Mouse (Mus musculus) heart, adult 8-10 months (tissue): Measurements from ENCODE around the gene Atrip. TPM values are rescaled to one million over a fixed set of nuclear protein-coding genes. Genes with fewer than 3 reads are reported as not detected.

Experiments used
- DNase-seq: peaks from one replicate; pipeline ENCODE4 v3.0.0; 2022; ENCODE audit warnings: low spot score
- total RNA-seq, 4 experiments: library from RNA; stranded (reverse); gene quantifications; 2 replicates each; pipeline ENCODE4 v1.2.4; 2022

Atrip gene
- total RNA-seq, 4 experiments from 2014 or later, result 8.1 to 9.4 (median 8.5) TPM

- DNase-seq, result no peak
These were observed 15.7 kb downstream of the Atrip start for GRCm38 (mm10) chr9:109058006-109058765.

DNA sequence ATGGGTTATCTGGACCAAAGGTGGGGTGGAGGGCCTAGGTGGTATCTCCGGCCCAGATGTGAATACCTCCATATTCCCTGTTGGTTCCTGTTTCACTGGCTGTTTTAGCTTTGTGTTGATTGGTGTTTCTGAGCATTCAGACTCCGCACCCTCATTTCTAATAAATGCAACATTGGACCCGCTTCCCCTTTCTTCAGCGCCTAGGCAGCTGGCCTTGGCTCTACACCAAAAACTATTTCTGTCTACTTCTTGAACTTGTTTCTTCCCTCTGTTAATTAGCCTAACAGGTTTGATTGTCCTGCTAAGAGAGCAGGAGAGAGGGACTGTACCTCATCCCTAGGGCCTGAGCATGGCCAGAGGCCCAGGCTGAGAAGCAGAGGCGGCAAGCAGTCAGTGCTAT lies 16.4 kb downstream of the Atrip start:
- DNase-seq, result peak; percentile 46

GRCm38 (mm10) chr9:109056916-109057315 lies 17.0 kb downstream of the Atrip start:
- DNase-seq, result no peak

DNA sequence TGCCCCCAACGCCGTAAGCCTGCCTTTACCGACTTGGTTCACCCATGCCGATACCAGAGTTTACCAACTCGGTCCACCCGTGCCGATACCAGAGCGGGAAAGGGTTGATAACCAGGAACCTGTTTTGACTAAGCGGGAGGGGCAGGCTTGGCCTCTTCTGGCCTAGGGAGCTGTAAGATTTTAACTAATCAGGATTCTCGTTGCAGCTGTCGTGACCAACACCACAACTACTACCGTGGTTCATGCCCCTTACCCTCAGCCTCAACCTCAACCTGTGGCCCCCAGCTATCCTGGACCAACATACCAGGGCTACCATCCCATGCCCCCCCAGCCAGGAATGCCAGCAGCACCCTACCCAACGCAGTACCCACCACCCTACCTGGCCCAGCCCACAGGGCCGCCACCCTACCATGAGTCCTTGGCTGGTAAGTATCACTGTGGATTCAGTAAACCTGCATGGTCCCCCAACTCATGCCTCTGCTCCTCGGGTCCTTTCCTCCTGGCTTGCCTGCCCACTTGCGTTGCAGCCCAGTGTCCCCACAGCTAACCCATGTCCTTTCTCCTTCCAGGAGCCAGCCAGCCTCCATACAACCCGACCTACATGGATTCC lies 17.7 kb downstream of the Atrip start:
- no peak for DNase-seq

GRCm38 (mm10) chr9:109055271-109056030 lies 18.5 kb downstream of the Atrip start:
- DNase-seq, result no peak

- DNase-seq, result peak; percentile 87
These were observed 19.2 kb downstream of the Atrip start for GRCm38 (mm10) chr9:109054712-109055111.

GRCm38 (mm10) chr9:109053851-109054250 lies 20.1 kb downstream of the Atrip start:
- no peak for DNase-seq

DNA sequence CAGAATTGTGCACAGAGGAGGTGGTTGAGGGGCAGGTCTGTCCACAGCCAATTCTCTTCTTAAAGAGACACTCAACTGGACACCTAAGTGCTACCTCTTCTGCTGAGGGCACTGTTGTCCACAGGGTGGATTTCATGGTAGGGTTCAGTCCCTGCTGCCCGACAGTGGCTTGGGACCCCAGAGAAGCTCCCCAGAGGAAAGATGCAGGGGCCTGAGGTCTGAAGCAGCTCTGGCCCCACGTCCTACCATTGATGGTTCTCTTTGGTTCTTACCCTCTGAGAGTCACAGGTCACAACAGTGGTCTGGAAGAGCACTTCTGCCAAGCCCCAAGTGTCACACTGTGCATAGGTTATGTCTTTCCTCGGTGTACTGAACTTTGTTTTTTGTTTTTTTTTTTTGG lies 20.6 kb downstream of the Atrip start:
- no peak for DNase-seq

DNA sequence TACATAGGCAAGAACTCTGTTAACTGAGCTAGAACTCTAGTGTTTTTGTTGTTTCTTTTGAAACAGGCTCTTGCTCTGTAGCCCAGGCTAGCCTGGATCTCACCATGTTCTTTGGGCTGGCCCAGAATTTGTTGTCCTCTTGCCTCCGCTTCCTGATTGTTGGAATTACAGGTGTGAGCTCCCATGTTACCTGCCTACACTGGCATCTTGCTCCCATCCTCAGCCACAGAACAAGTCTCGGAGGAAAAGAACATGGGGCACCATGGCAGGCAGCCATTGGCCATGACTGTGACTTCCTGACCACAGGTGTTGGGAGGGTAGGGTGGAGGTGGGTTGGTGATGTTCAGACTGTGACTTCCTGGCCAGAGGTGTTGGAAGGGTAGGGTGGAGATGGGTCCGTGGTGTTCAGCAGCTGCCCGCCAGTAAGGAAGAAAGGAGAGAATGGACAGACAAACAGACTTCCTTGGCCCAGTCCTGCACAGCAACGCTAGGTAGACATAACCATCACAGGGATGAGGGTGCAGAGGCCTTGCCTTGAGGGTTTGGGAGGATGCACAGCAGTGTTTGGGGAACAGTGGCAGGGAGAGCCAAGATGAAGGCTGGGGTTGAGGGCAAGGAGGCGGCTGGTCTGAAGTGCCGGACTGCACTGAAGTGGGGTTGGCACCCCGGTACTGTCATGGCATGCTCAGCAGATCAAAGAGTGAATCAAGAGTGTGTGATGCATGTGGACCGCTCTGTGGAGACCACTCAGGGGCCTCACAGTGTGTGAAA lies 21.2 kb downstream of the Atrip start:
- DNase-seq, result no peak

GRCm38 (mm10) chr9:109051651-109052489 lies 22.1 kb downstream of the Atrip start:
- no peak for DNase-seq

GRCm38 (mm10) chr9:109051011-109051501 lies 22.9 kb downstream of the Atrip start:
- no peak for DNase-seq

GRCm38 (mm10) chr9:109050674-109050997 lies 23.3 kb downstream of the Atrip start:
- DNase-seq, result no peak

- DNase-seq, result no peak
These were observed 23.8 kb downstream of the Atrip start for GRCm38 (mm10) chr9:109049996-109050673.

DNA sequence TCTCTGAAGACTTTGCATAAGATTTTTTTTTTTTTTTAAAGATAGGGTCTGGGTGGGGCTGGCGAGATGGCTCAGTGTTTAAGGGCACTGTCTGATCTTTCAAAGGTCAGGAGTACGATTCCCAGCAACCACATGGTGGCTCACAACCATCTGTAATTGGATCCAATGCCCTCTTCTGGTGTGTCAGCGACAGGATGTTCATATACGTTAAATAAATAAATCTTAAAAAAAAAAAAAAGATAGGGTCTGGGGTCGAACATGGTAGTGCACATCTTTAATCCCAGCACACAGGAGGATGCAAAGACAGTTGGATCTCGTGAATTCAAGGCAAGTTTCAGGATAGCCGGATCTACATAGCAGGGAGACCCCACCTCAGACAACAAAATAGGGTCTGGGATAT lies 24.6 kb downstream of the Atrip start:
- DNase-seq, result no peak

DNA sequence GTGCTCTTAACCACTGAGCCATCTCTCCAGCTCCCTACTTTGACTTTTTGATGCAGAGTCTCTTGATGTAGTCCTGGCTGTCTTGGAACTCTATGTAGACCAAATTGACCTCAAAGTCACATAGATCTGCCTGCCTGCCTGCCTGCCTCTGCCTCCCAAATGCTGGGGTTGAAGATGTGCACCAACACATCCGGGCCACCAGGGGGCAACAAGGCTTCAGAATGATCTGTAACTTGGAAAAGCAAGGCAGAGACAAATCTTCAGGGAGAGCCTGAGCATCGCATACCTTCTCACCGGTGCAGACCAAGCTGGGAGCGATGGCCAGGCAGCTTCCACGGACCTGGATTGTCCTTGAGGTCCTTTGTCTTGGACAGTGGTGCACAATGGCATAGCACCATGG lies 27.6 kb downstream of the Atrip start:
- peak; percentile 57 for DNase-seq

DNA sequence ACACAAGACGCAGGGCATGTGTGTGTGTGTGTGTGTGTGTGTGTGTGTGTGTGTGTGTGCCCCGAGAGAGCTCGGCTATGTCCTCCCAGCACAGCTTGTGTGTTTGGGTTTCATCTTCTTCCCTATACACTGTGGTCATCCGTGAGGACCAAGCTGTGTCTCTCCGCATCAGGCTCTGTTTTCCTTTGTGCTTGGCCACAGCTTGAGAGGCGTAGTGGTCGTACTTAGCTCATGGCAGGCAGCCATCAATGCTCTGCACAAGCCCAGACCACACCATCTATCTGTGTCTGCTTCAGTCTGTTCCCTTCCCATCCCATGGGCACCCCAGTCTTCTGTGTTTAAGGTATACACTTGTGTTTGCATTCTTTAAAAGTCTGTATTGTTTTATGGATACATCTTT lies 32.6 kb downstream of the Atrip start:
- DNase-seq, result no peak

DNA sequence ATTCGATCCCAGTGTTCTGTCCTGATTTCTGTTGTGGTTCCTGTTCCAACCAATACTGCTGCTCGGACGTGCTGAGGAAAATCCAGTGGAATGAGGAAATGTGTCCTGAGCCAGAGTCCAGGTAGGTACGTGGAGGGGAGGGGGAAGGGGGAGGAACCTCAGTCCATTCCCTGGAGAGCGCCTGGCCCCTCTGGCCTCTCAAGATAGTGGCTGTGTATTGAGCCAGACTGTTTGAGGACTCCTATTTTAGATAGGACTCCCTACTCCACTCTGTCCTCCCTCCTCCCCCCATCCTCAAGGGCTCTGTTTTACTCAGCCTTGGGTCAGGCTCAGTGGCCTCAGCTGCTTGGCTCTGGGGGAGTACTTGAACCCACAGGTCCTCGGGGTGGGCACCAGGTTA lies 33.0 kb downstream of the Atrip start:
- no peak for DNase-seq

DNA sequence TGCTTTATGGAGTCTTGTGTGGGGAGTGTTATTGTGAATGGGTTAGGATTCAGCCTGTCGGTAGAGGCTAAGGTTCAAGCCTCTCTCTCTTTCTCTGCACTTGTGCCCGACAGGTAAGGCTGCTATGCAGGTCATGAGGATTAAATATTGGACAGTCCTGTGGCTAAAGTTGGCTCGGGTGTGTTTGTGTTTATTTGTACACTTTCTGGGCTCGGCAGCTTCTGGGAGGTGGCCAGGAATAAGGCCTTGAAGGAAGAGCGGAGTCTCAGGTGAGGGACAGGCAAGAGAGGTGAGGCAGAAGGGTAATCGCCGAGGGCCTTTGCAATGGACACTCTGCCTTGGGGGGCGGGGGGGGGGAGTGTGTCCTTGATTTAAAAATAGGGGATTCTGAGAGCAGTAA lies 33.7 kb downstream of the Atrip start:
- no peak for DNase-seq

DNA sequence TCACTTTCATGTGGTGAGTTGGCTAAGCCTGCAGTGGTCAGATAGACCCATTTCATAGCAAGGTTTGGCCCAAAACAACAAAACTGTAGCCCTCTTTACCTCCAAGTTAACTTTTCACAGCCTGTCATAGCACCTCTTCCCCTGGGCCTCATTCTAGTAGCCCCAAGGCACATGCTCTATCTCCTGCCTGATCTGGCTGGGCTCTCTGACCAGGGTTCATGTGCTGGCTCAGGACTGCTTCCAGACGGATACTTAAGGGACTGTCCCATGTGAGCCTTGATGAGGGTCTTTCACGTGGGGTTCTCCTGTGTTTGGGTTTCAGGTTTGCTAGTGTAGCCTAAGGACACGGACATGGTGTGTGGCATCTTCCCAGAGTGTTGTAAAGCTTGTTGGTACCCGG lies 34.2 kb downstream of the Atrip start:
- no peak for DNase-seq

DNA sequence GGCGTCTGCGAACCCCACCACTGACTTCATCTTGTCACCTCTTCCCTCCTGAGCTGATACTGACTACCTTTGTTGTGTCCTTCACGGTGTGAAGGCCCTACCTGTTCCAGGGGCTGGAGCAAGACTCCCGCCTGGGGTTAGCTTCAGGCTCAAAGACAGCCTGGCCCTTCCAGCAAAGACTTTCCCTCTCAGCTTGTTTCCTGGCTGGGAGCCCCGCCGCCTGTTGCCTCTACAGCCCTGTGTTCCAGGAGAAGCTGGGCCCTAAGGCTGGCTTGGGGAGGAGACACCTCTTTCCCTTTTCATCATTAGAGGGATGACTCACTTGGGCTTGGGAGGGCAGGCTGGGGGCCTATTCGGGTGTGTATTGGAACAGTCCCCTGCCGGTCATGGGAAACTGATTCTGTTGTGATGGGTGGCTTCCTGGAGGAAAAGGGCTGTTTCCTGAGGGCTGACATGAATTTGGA lies 35.0 kb downstream of the Atrip start:
- DNase-seq, result peak; percentile 84
